Mouse (Mus musculus) lung, embryonic 16.5 days (tissue): ENCODE data around the gene Ubl4b. TPM values are rescaled to one million over a fixed set of nuclear protein-coding genes. Genes with fewer than 3 reads are reported as not detected.
A peak's percentile ranks its signal among the peaks of the same experiment; 100 is the strongest.

Experiments
- ATAC-seq: fragments of 200-750 bp; cut with Nextera tagmentation; 2 replicates; pipeline ENCODE4 v1.8.0; 2017; ENCODE audit warnings: low read depth, mild to moderate bottlenecking, moderate library complexity
- H3K27ac ChIP-seq: fragments of 300-500 bp; sonication (generic); 2 replicates; pipeline ENCODE4 v1.5.1; 2014; ENCODE audit warnings: mild to moderate bottlenecking, control low read depth, low read length
- H3K27me3 ChIP-seq: fragments of 300-500 bp; sonication (generic); 2 replicates; pipeline ENCODE4 v1.6.1; 2014; ENCODE audit warnings: low read depth, low read length, mixed read lengths; ENCODE audit not compliant: control insufficient read depth, insufficient read depth
- H3K36me3 ChIP-seq: fragments of 300-500 bp; sonication (generic); 2 replicates; pipeline ENCODE4 v1.6.1; 2014; ENCODE audit warnings: low read length; ENCODE audit not compliant: control insufficient read depth, insufficient read depth
- H3K4me1 ChIP-seq: fragments of 300-500 bp; sonication (generic); replicated peaks from 2 replicates; pipeline ENCODE4 v1.6.1; 2014; ENCODE audit warnings: low read length, mixed read lengths; ENCODE audit not compliant: control insufficient read depth, insufficient read depth
- H3K4me2 ChIP-seq: fragments of 300-500 bp; sonication (generic); 2 replicates; pipeline ENCODE4 v1.6.1; 2014; ENCODE audit warnings: low read depth, low read length, control low read depth
- H3K4me3 ChIP-seq: fragments of 300-500 bp; sonication (generic); 2 replicates; pipeline ENCODE4 v1.5.1; 2014; ENCODE audit warnings: mild to moderate bottlenecking, low read length, control low read depth
- H3K9ac ChIP-seq: fragments of 300-500 bp; sonication (generic); 2 replicates; pipeline ENCODE4 v1.6.1; 2014; ENCODE audit warnings: low read length, control low read depth
- H3K9me3 ChIP-seq: fragments of 300-500 bp; sonication (generic); 2 replicates; pipeline ENCODE4 v1.6.1; 2016; ENCODE audit warnings: low read length; ENCODE audit not compliant: control insufficient read depth
- WGBS: fragments of 180-500 bp; shearing (Covaris S2); extraction: QIAGEN DNeasy Blood & Tissue Kit; methylation state at CpG from one replicate; pipeline ENCODE4 v1.1.7; 2014; 5-methylcytosine and 5-hydroxymethylcytosine counted together
- polyA plus RNA-seq: library from polyadenylated mRNA; unstranded; fragments of >200 nt; fragmentation: Nextera tagmentation; extraction: Ambion mirVana; gene quantifications from 2 replicates; pipeline ENCODE4 v1.2.1, GENCODE M21; 2015

The Ubl4b gene
- polyA plus RNA-seq, 1 experiment from 2014 or later, result not detected

- H3K27me3 ChIP-seq, result peaks cover 30% of the 10 kb centered on the region
- no peak overlapping the region for H3K27ac ChIP-seq
- H3K4me1 ChIP-seq, result peaks cover 3% of the 10 kb centered on the region; the same call in 1 of the 2 replicates
- ATAC-seq, result peak; percentile 5; the same call in 1 of the 2 replicates
- H3K9ac ChIP-seq, result no peak overlapping the region
- 22% methylated on average over 3 of the region's 3 CpGs for WGBS
- no peaks in the 10 kb centered on the region for H3K9me3 ChIP-seq
- H3K4me3 ChIP-seq, result no peak overlapping the region
- no peaks in the 10 kb centered on the region for H3K36me3 ChIP-seq
- H3K4me2 ChIP-seq, result no peak overlapping the region
These were observed 23.0 kb upstream of the Ubl4b start for GRCm38 (mm10) chr3:107577810-107578390.

GRCm38 (mm10) chr3:107576807-107577206 lies 21.9 kb upstream of the Ubl4b start:
- Histone ChIP-seq H3K27ac (no peak overlapping the region), H3K9ac (no peak overlapping the region)
- ATAC-seq, result no peak

DNA sequence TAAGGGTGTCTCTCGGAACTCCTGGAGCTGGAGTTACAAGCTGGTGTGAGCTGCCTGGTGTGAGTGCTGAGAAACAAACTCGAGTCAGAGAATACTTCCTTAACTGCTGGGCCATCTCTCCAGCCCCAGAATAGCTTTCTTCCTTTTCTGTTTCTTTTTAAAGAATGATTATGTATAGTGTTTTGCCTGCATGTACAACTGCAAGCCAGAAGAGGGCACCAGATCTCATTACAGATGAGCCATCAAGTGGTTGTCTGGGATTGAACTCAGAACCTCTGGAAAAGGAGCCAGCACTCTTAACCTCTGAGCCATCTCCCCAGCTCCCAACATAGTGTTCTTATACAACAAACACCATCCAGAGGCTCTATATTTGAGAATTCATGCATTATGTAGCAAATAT lies 16.3 kb upstream of the Ubl4b start:
- Histone ChIP-seq H3K4me3 (no peak overlapping the region), H3K27ac (no peak overlapping the region), H3K9ac (no peak overlapping the region), H3K4me2 (no peak overlapping the region), H3K9me3 (no peaks in the 10 kb centered on the region), H3K36me3 (no peaks in the 10 kb centered on the region), H3K27me3 (no peaks in the 10 kb centered on the region), H3K4me1 (no peaks in the 10 kb centered on the region)
- ATAC-seq, result no peak
- WGBS, result 47% methylated on average over 2 of the region's 2 CpGs

More at GRCm38 (mm10) chr3:107576807-107577206, 21.9 kb upstream of the Ubl4b start:
- WGBS, result 67% methylated on average over 3 of the region's 3 CpGs
- peaks cover 21% of the 10 kb centered on the region for H3K27me3 ChIP-seq
- H3K4me3 ChIP-seq, result no peak overlapping the region
- H3K4me2 ChIP-seq, result no peak overlapping the region
- no peaks in the 10 kb centered on the region for H3K9me3 ChIP-seq
- no peaks in the 10 kb centered on the region for H3K4me1 ChIP-seq
- no peaks in the 10 kb centered on the region for H3K36me3 ChIP-seq

DNA sequence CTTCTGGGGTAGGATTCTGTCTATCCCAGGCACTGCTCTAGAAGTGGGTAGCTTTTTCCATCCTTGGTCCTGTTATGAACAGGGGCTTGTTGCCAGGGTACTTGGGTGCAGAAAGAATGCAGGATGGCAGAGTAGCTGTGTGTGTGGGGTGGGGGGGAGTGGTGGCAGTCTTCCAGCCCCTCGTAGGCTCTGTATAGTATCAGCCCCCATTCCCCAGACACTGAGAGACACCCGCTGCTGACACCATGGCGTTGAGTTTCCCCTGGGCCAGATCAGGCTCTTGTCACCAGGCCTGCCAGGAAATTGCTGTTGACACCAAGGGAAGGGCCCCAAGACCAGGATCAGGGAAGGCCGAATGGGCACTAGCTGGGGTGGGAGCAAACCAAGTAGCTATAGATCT lies 13.8 kb upstream of the Ubl4b start:
- Histone ChIP-seq H3K9me3 (no peaks in the 10 kb centered on the region), H3K4me3 (no peak overlapping the region), H3K9ac (no peak overlapping the region), H3K36me3 (no peaks in the 10 kb centered on the region), H3K4me1 (no peaks in the 10 kb centered on the region), H3K27ac (no peak overlapping the region), H3K27me3 (no peaks in the 10 kb centered on the region), H3K4me2 (no peak overlapping the region)
- 0 out of 2 replicates have a peak, but pooled peaks have one; percentile 28 for ATAC-seq
- WGBS, result 61% methylated on average over 4 of the region's 4 CpGs

DNA sequence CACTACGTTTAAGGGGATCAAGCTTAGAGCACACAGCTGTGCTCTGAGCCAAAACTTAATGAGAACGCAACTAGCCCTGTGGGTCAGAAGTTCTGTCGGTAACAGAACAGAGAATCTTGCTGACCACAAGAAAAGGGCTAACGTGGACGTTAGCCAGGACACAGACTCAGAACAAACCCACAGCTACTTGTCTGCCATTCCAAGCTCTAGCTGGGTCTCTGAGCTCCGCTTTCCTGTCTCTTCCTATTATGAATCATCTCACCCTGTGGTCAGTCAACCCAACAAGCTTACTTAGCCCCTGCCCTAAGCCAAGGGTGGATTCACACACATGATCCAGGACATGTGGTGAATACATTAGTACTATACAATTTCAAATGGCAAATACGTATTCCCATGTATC lies 12.9 kb upstream of the Ubl4b start:
- H3K27me3 ChIP-seq, result no peaks in the 10 kb centered on the region
- H3K4me3 ChIP-seq, result no peak overlapping the region
- no peaks in the 10 kb centered on the region for H3K4me1 ChIP-seq
- no peaks in the 10 kb centered on the region for H3K36me3 ChIP-seq
- H3K9me3 ChIP-seq, result no peaks in the 10 kb centered on the region
- 67% methylated on average over 7 of the region's 7 CpGs for whole genome bisulfite sequencing
- H3K9ac ChIP-seq, result no peak overlapping the region
- H3K27ac ChIP-seq, result no peak overlapping the region
- H3K4me2 ChIP-seq, result no peak overlapping the region
- ATAC-seq, result no peak

DNA sequence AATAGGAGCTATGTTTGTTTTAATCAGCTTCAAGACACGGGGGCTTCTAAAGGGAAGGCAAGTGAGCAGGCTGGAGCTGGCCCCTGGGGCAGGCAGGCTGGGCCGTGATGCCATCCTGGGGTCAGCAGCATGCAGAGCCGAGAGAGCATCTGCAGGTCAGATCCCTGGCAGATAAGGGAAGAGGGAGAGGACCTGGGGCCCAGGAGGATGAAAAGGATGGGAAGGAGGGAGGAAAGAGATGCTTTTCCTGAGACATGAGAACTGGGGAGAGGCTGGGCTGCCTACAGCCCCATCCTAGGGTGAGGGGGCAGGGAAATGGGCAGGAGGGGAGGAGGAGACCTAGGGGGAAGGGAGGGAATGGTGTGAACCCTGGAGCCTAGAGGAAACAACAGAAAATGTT lies 10.5 kb upstream of the Ubl4b start:
- no peaks in the 10 kb centered on the region for H3K27me3 ChIP-seq
- WGBS, result 16% methylated on average over 3 of the region's 3 CpGs

DNA sequence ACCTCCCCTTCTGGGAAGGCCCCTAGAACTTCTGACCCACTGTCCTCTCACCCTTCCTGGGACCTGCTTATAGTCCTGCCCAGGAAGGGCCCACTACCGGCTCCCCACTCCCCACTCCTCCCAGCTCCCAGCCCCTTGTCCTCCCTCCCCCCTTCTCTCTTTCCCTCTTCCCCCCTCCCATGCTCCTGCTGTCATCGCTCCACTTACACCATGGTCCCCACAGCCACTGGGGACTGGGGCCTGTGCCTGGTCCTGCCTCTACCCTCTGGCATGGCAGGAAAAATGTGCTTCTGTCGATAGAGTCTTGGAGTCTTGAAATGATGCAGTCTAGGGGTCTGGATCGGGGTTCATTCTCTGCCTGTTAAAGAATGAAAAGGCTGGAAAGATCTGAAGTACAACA lies 9.0 kb upstream of the Ubl4b start:
- H3K9ac ChIP-seq, result no peak overlapping the region
- H3K36me3 ChIP-seq, result no peaks in the 10 kb centered on the region
- ATAC-seq, result no peak
- H3K4me3 ChIP-seq, result no peak overlapping the region
- H3K9me3 ChIP-seq, result no peaks in the 10 kb centered on the region
- H3K4me2 ChIP-seq, result no peak overlapping the region
- WGBS, result 28% methylated on average over 4 of the region's 4 CpGs
- no peaks in the 10 kb centered on the region for H3K4me1 ChIP-seq
- H3K27ac ChIP-seq, result no peak overlapping the region
- no peaks in the 10 kb centered on the region for H3K27me3 ChIP-seq

More for the DNA sequence above, 10.5 kb upstream of the Ubl4b start:
- no peak overlapping the region for H3K9ac ChIP-seq
- no peaks in the 10 kb centered on the region for H3K4me1 ChIP-seq
- H3K4me2 ChIP-seq, result no peak overlapping the region
- no peak overlapping the region for H3K27ac ChIP-seq
- no peak overlapping the region for H3K4me3 ChIP-seq
- ATAC-seq, result no peak
- no peaks in the 10 kb centered on the region for H3K36me3 ChIP-seq
- H3K9me3 ChIP-seq, result no peaks in the 10 kb centered on the region

- H3K36me3 ChIP-seq, result no peaks in the 10 kb centered on the region
- no peak overlapping the region for H3K9ac ChIP-seq
- H3K27me3 ChIP-seq, result no peaks in the 10 kb centered on the region
- WGBS, result 71% methylated on average over 4 of the region's 4 CpGs
- no peak overlapping the region for H3K4me3 ChIP-seq
- no peak for ATAC-seq
- H3K4me1 ChIP-seq, result no peaks in the 10 kb centered on the region
- H3K9me3 ChIP-seq, result no peaks in the 10 kb centered on the region
- H3K27ac ChIP-seq, result no peak overlapping the region
- no peak overlapping the region for H3K4me2 ChIP-seq
These were observed 7.7 kb upstream of the Ubl4b start for GRCm38 (mm10) chr3:107562591-107562990.

DNA sequence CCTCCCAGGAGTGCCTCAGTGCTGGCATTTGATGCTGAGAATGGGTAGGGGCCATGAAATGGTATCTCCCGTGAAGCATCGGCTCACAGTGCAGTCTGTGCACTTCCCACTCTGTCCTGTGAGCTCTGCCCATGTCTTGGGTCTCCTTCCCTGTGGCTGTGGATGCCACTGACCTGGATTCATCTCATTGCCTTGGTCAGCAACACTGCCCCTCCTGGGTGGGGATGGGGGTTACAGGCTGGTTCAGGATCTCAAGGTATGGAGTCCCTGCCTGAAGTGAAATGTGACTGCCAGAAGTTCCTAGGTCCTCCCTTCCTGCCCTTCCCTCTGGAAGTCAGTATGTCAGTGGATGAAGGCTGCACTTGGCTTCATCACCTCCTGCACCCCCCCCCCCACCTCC lies 7.2 kb upstream of the Ubl4b start:
- Histone ChIP-seq H3K4me1 (no peaks in the 10 kb centered on the region), H3K36me3 (no peaks in the 10 kb centered on the region), H3K4me2 (no peak overlapping the region), H3K27me3 (no peaks in the 10 kb centered on the region), H3K9ac (no peak overlapping the region), H3K4me3 (no peak overlapping the region), H3K27ac (no peak overlapping the region), H3K9me3 (no peaks in the 10 kb centered on the region)
- WGBS, result 71% methylated on average over 2 of the region's 2 CpGs
- ATAC-seq, result no peak

- no peak overlapping the region for H3K4me2 ChIP-seq
- peak; percentile 90 for ATAC-seq
- H3K36me3 ChIP-seq, result no peaks in the 10 kb centered on the region
- no peak overlapping the region for H3K4me3 ChIP-seq
- no peaks in the 10 kb centered on the region for H3K9me3 ChIP-seq
- no peak overlapping the region for H3K27ac ChIP-seq
- 5% methylated on average over 3 of the region's 3 CpGs for WGBS
- H3K4me1 ChIP-seq, result no peaks in the 10 kb centered on the region
- H3K9ac ChIP-seq, result no peak overlapping the region
- no peaks in the 10 kb centered on the region for H3K27me3 ChIP-seq
These were observed 4.3 kb upstream of the Ubl4b start for GRCm38 (mm10) chr3:107559183-107559582.
